Mouse (Mus musculus): ENCODE data around the gene Fkbp15. TPM values are rescaled to one million over a fixed set of nuclear protein-coding genes. Genes with fewer than 3 reads are reported as not detected.

Fkbp15 gene
- polyA plus RNA-seq, 1 experiment from 2014 or later: 17.8 TPM

DNA sequence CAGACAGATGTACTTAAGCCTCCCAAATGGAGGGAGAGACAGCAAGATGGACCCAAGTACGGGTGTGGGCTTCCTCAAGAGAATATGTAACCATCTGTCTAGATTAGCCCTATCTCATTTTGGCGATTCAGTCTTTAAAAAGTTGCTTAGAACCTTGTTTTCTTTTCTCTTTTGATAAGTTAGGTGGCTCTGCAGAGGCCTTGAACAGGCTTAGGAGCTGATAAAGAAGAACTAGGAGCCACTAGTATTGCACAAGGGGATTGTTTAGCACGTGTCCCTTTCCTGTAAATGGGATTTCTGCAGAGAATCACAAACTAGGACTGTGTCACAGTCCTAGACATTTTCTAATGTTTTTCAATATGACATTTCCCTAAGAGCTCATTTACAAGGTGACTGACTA lies 8.7 kb upstream of the Fkbp15 start:
- Histone ChIP-seq H3K4me3 (no peak overlapping the region), H3K9me3 (no peaks in the 10 kb centered on the region), H3K9ac (no peak overlapping the region), H3K36me3 (no peaks in the 10 kb centered on the region), H3K27ac (replicated peaks) (peak overlapping the region; percentile 34; the same call in 1 of the 2 replicates), H3K4me1 (peaks cover 51% of the 10 kb centered on the region), H3K4me2 (peak overlapping the region; percentile 16; the same call in 1 of the 2 replicates), H3K27me3 (replicated peaks) (no peaks in the 10 kb centered on the region)
- ATAC-seq (ENCODE audit: extremely low read depth, insufficient number of reproducible peaks, low FRiP score, low TSS enrichment): no peak
- 9% methylated on average over 3 of the region's 3 CpGs for WGBS

GRCm38 (mm10) chr4:62367586-62367985 lies 7.2 kb upstream of the Fkbp15 start:
- no peak overlapping the region for H3K4me2 ChIP-seq

DNA sequence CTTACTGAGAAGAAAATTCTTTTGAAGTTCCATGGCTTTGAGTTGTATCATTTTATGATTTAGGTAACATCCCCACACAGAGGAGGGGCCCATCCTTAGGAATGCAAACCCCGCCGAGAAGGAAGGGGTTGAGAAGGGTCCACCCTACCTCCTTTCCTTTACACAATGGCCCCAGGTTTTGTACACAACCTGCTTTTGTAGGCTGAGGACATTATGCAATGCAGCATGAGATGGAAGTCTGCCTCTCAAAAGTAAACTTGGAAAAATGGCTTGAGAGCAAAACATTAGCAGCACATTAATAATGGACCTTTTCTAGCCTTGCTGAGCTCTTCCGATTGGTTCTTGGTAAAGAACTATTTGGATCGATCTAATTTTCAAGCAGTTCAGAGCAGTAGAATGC lies 5.9 kb upstream of the Fkbp15 start:
- no peak for ATAC-seq (ENCODE audit: extremely low read depth, insufficient number of reproducible peaks, low FRiP score, low TSS enrichment)
- Histone ChIP-seq H3K27me3 (replicated peaks) (no peaks in the 10 kb centered on the region), H3K36me3 (no peaks in the 10 kb centered on the region), H3K4me2 (no peak overlapping the region), H3K4me3 (no peak overlapping the region), H3K4me1 (peaks cover 38% of the 10 kb centered on the region), H3K9ac (no peak overlapping the region), H3K9me3 (no peaks in the 10 kb centered on the region), H3K27ac (replicated peaks) (no peak overlapping the region)
- WGBS: 82% methylated on average over 4 of the region's 4 CpGs

More at GRCm38 (mm10) chr4:62367586-62367985, 7.2 kb upstream of the Fkbp15 start:
- H3K9me3 ChIP-seq: no peaks in the 10 kb centered on the region
- H3K9ac ChIP-seq: no peak overlapping the region
- no peak overlapping the region for H3K27ac ChIP-seq (replicated peaks)
- no peaks in the 10 kb centered on the region for H3K27me3 ChIP-seq (replicated peaks)
- H3K4me3 ChIP-seq: no peak overlapping the region
- peaks cover 39% of the 10 kb centered on the region for H3K4me1 ChIP-seq
- WGBS: 86% methylated on average over 6 of the region's 6 CpGs
- no peak for ATAC-seq (ENCODE audit: extremely low read depth, insufficient number of reproducible peaks, low FRiP score, low TSS enrichment)
- H3K36me3 ChIP-seq: no peaks in the 10 kb centered on the region

GRCm38 (mm10) chr4:62364299-62364698 lies 4.0 kb upstream of the Fkbp15 start:
- H3K9me3 ChIP-seq: no peaks in the 10 kb centered on the region
- H3K27ac ChIP-seq (replicated peaks): no peak overlapping the region
- peaks cover 26% of the 10 kb centered on the region for H3K4me1 ChIP-seq
- no peak for ATAC-seq (ENCODE audit: extremely low read depth, insufficient number of reproducible peaks, low FRiP score, low TSS enrichment)
- H3K27me3 ChIP-seq (replicated peaks): no peaks in the 10 kb centered on the region
- H3K4me2 ChIP-seq: no peak overlapping the region
- H3K9ac ChIP-seq: no peak overlapping the region
- WGBS: 87% methylated on average over 8 of the region's 8 CpGs
- no peaks in the 10 kb centered on the region for H3K36me3 ChIP-seq
- no peak overlapping the region for H3K4me3 ChIP-seq

DNA sequence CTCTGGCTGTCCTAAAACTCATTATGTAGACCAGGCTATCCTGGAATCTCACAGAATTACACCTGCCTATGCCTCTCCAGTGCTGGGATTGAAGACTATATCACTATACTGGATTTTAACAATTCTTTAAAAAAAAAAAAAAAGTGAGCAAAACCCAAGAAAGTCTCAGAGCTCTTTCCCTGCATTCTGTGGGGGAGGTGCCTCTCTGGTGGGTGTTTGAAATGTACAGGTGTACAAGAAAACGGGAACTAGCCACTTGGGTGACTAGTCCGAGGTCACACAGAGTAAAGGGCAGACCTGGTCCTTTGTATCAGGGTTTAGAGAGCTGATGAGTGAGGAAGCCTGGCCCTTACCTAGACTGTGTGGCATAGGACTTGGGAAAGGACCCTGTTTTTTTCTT lies 2.1 kb upstream of the Fkbp15 start:
- no peaks in the 10 kb centered on the region for H3K9me3 ChIP-seq
- no peaks in the 10 kb centered on the region for H3K27me3 ChIP-seq (replicated peaks)
- peak overlapping the region; percentile 81 for H3K4me2 ChIP-seq
- H3K36me3 ChIP-seq: peaks cover 7% of the 10 kb centered on the region
- H3K27ac ChIP-seq (replicated peaks): no peak overlapping the region
- 85% methylated on average over 2 of the region's 2 CpGs for WGBS
- no peak overlapping the region; the same call in 1 of the 2 replicates for H3K9ac ChIP-seq
- H3K4me3 ChIP-seq: peak overlapping the region; percentile 80; the same call in 1 of the 2 replicates
- H3K4me1 ChIP-seq: peaks cover 24% of the 10 kb centered on the region
- ATAC-seq (ENCODE audit: extremely low read depth, insufficient number of reproducible peaks, low FRiP score, low TSS enrichment): no peak

DNA sequence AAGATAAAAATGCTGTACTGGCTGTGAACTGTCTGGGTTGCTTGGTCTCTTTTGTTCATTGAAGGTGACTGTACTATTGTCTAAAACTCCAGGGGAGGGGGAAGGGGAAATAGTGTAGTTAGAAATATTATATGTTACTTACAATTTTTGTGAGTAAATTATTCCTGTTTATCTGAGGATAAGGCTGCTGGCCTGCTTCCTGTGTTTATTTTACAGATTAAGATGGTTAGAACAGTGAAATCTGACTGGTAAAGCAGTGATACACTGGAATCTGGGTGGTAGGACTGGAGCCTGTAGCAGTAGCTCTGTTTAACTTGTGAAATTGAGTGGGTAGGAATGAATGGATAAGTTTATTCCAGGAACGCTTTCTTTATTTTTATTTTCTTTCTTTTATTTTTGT lies 1.6 kb upstream of the Fkbp15 start:
- H3K4me3 ChIP-seq: peak overlapping the region; percentile 80
- H3K4me2 ChIP-seq: peak overlapping the region; percentile 81
- H3K9me3 ChIP-seq: no peaks in the 10 kb centered on the region
- no peak for ATAC-seq (ENCODE audit: extremely low read depth, insufficient number of reproducible peaks, low FRiP score, low TSS enrichment)
- peak overlapping the region; percentile 55 for H3K27ac ChIP-seq (replicated peaks)
- H3K27me3 ChIP-seq (replicated peaks): no peaks in the 10 kb centered on the region
- WGBS: 79% methylated on average over 1 of the region's 1 CpGs
- H3K4me1 ChIP-seq: peaks cover 24% of the 10 kb centered on the region
- H3K36me3 ChIP-seq: peaks cover 9% of the 10 kb centered on the region
- peak overlapping the region; percentile 87 for H3K9ac ChIP-seq

- Histone ChIP-seq H3K9ac (peak overlapping the region; percentile 87), H3K4me2 (peak overlapping the region; percentile 81), H3K9me3 (no peaks in the 10 kb centered on the region), H3K36me3 (peaks cover 13% of the 10 kb centered on the region), H3K27me3 (replicated peaks) (no peaks in the 10 kb centered on the region), H3K27ac (replicated peaks) (peak overlapping the region; percentile 55), H3K4me3 (peak overlapping the region; percentile 80), H3K4me1 (peaks cover 24% of the 10 kb centered on the region)
- WGBS: 19% methylated on average over 6 of the region's 6 CpGs
- ATAC-seq (ENCODE audit: extremely low read depth, insufficient number of reproducible peaks, low FRiP score, low TSS enrichment): no peak
Measured at GRCm38 (mm10) chr4:62361571-62361970, 1.2 kb upstream of the Fkbp15 start.

DNA sequence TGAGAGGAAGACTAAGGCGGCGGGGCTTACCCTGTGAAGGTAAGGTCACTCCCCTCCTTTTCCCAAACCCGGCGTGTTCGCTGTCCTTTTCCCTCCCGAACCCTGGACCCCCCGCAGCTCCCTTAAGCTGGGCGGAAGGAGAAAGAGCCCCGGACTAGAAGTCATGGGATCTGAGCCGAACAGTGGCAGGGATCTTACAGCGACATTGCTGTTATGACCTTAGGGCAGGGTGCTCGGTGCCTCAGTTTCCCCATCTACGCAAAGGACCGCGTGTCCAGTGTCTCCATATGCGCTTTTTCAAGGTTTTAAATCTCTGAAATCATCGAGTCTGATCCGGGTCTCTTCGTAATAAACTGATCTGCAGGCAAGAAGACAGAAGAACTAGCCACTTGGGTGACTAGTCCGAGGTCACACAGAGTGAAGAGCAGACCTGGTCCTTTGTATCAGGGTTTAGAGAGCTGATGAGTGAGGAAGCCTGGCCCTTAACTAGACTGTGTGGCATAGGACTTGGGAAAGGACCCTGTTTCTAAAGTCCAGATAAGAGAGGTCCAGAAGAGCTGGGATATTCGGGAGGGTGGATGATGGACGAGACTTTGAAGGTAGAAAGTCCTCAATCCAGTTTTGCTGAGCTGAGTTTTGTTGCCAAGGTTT lies 582 bp upstream of the Fkbp15 start:
- Histone ChIP-seq H3K4me1 (peaks cover 24% of the 10 kb centered on the region), H3K4me2 (peak overlapping the region; percentile 81), H3K4me3 (peak overlapping the region; percentile 80), H3K9me3 (no peaks in the 10 kb centered on the region), H3K27ac (replicated peaks) (peak overlapping the region; percentile 80), H3K27me3 (replicated peaks) (no peaks in the 10 kb centered on the region), H3K9ac (peak overlapping the region; percentile 87), H3K36me3 (peaks cover 15% of the 10 kb centered on the region)
- under 1% methylated on average over 22 of the region's 22 CpGs for WGBS
- no peak; the same call in 1 of the 2 replicates for ATAC-seq (ENCODE audit: extremely low read depth, insufficient number of reproducible peaks, low FRiP score, low TSS enrichment)

GRCm38 (mm10) chr4:62359256-62359775 lies 1.0 kb downstream of the Fkbp15 start:
- peak overlapping the region; percentile 81 for H3K4me2 ChIP-seq
- no peaks in the 10 kb centered on the region for H3K27me3 ChIP-seq (replicated peaks)
- peak overlapping the region; percentile 85 for H3K9ac ChIP-seq
- H3K36me3 ChIP-seq: peaks cover 15% of the 10 kb centered on the region
- no peak overlapping the region for H3K27ac ChIP-seq (replicated peaks)
- no peak for ATAC-seq (ENCODE audit: extremely low read depth, insufficient number of reproducible peaks, low FRiP score, low TSS enrichment)
- WGBS: 44% methylated on average over 7 of the region's 7 CpGs
- peaks cover 24% of the 10 kb centered on the region for H3K4me1 ChIP-seq
- H3K9me3 ChIP-seq: no peaks in the 10 kb centered on the region
- peak overlapping the region; percentile 80 for H3K4me3 ChIP-seq

GRCm38 (mm10) chr4:62357631-62358148 lies 2.7 kb downstream of the Fkbp15 start:
- no peak overlapping the region for H3K4me2 ChIP-seq
- ATAC-seq (ENCODE audit: extremely low read depth, insufficient number of reproducible peaks, low FRiP score, low TSS enrichment): no peak
- H3K4me3 ChIP-seq: no peak overlapping the region
- H3K4me1 ChIP-seq: peaks cover 24% of the 10 kb centered on the region
- WGBS: 96% methylated on average over 1 of the region's 1 CpGs
- H3K9ac ChIP-seq: no peak overlapping the region
- no peaks in the 10 kb centered on the region for H3K27me3 ChIP-seq (replicated peaks)
- no peak overlapping the region for H3K27ac ChIP-seq (replicated peaks)
- no peaks in the 10 kb centered on the region for H3K9me3 ChIP-seq
- peaks cover 20% of the 10 kb centered on the region for H3K36me3 ChIP-seq

- Histone ChIP-seq H3K4me3 (no peak overlapping the region), H3K4me2 (no peak overlapping the region), H3K4me1 (peaks cover 12% of the 10 kb centered on the region; the same call in 1 of the 2 replicates), H3K27ac (replicated peaks) (peak overlapping the region; percentile 32; the same call in 1 of the 2 replicates), H3K9me3 (no peaks in the 10 kb centered on the region), H3K36me3 (peaks cover 51% of the 10 kb centered on the region), H3K27me3 (replicated peaks) (no peaks in the 10 kb centered on the region), H3K9ac (no peak overlapping the region)
- WGBS: 91% methylated on average over 2 of the region's 2 CpGs
- no peak for ATAC-seq (ENCODE audit: extremely low read depth, insufficient number of reproducible peaks, low FRiP score, low TSS enrichment)
Measured at GRCm38 (mm10) chr4:62349371-62349770, 11.0 kb downstream of the Fkbp15 start.
